29 mouse cellular contexts compared by ENCODE assay signal in the genomic region with DNA sequence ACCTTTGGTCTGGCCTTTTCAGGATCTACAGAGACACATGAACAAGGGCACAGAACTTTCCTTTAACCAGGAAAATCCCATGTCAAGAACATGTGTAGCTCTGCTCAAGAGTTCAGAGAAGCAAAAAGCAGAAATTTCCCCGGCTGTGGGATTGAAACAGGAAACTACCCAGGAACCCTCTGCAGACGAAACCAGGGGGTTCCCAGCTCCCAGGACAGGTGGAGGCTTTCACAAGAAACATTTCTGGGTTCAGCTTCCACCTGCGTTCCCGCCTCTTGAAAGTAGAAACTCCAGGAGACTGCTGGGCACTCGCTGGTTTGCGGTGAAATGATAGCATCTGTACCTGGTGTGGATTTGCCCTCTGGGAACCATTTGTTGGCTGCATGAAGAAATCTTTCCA. TPM values are rescaled to one million over a fixed set of nuclear protein-coding genes. Genes with fewer than 3 reads are reported as not detected.
"Had no signal": no experiment of that assay in that cellular context is flagged by ENCODE, and none has a peak within 500 bp of the region (broad histone marks: within the 10 kb centered on the region; RNA-seq: fewer than 3 reads in every experiment).

No protein-coding gene starts in this region.

- H3K9ac ChIP-seq: limb, embryonic 12.5 days; limb, embryonic 15.5 days; liver, embryonic 14.5 days; liver, postnatal 0 days; lung, embryonic 15.5 days; midbrain, embryonic 13.5 days had no signal

- H3K9me3 ChIP-seq: limb, embryonic 12.5 days; limb, embryonic 15.5 days; lung, embryonic 15.5 days; megakaryocyte, embryonic 14.5 days; midbrain, embryonic 10.5 days; midbrain, embryonic 13.5 days had no signal

- H3K4me3 ChIP-seq: limb, embryonic 12.5 days; limb, embryonic 15.5 days; lung, embryonic 15.5 days; megakaryocyte, embryonic 14.5 days; midbrain, embryonic 10.5 days; midbrain, embryonic 13.5 days; myocyte had no signal

- DNase-seq: kidney, adult 9 months; kidney, postnatal 14 days; kidney, postnatal 4 days; left cerebral cortex, postnatal 4 days; liver, postnatal 0 days; lung, postnatal 10 days; lung, postnatal 36 days; thymus, adult 18-20 months; thymus, postnatal 36 days had no signal

- ATAC-seq: liver, postnatal 0 days; midbrain, embryonic 13.5 days; midbrain, embryonic 16.5 days had no signal

- H3K27ac ChIP-seq: limb, embryonic 12.5 days; limb, embryonic 15.5 days; liver, embryonic 14.5 days; lung, embryonic 15.5 days; midbrain, embryonic 10.5 days; midbrain, embryonic 13.5 days had no signal

- H3K36me3 ChIP-seq: limb, embryonic 12.5 days; limb, embryonic 15.5 days; lung, embryonic 15.5 days; midbrain, embryonic 10.5 days; midbrain, embryonic 13.5 days had no signal

- H3K4me2 ChIP-seq: limb, embryonic 12.5 days; limb, embryonic 15.5 days; liver, embryonic 11.5 days; lung, embryonic 15.5 days; midbrain, embryonic 13.5 days had no signal

- H3K27me3 ChIP-seq: limb, embryonic 12.5 days; limb, embryonic 15.5 days; lung, embryonic 15.5 days; midbrain, embryonic 13.5 days had no signal

- H3K4me1 ChIP-seq: limb, embryonic 12.5 days; limb, embryonic 15.5 days; lung, embryonic 15.5 days; midbrain, embryonic 10.5 days; midbrain, embryonic 13.5 days had no signal

RNA-seq across cellular contexts. Expression of a gene that starts 22.4 kb away (rescaled TPM):
- total RNA-seq: layer of hippocampus, adult 18-20 months; layer of hippocampus, postnatal 14 days; left cerebral cortex, adult 18-20 months; monocyte, adult 5-6 weeks had no signal
- polyA plus RNA-seq: kidney, embryonic 16.5 days; limb, embryonic 12.5 days; limb, embryonic 15.5 days; liver, embryonic 11.5 days; liver, embryonic 14.5 days; liver, postnatal 0 days; lung, embryonic 15.5 days; midbrain, embryonic 10.5 days; midbrain, embryonic 13.5 days; midbrain, embryonic 16.5 days; myocyte; neural tube, embryonic 11.5 days; neural tube, embryonic 14.5 days; small intestine, adult 2 months; stomach, embryonic 16.5 days; urinary bladder, adult 2 months had no signal
